Mouse (Mus musculus) ES-E14 (cell line): ENCODE data around the gene B4galnt1. TPM values are rescaled to one million over a fixed set of nuclear protein-coding genes. Genes with fewer than 3 reads are reported as not detected.

Source experiments
- DNase-seq: peaks from one replicate; pipeline ENCODE4 v3.0.0-alpha.2; 2013; ENCODE audit warnings: low read depth, low spot score
- H3K27ac ChIP-seq: 2 replicates; pipeline ENCODE4 v1.5.1; 2012; ENCODE audit warnings: low read depth, mild to moderate bottlenecking, low read length, moderate library complexity, mixed read lengths; ENCODE audit not compliant: poor library complexity, insufficient read depth, severe bottlenecking
- H3K36me3 ChIP-seq: 2 replicates; pipeline ENCODE4 v1.6.1; 2012; ENCODE audit warnings: mild to moderate bottlenecking, low read length, moderate library complexity, mixed read lengths; ENCODE audit not compliant: control insufficient read depth, poor library complexity, insufficient read depth, severe bottlenecking
- H3K4me1 ChIP-seq, 2 experiments: fragments of 150-350 bp in 1 of 2; sonication (generic) in 1 of 2; 2 replicates each; pipeline ENCODE4 v1.6.1; 2012; ENCODE audit warnings: low read length in 2 of 2, mild to moderate bottlenecking in 1 of 2, mixed read lengths in 1 of 2; ENCODE audit not compliant: control insufficient read depth in 2 of 2, insufficient read depth in 2 of 2, poor library complexity in 1 of 2
- H3K4me3 ChIP-seq, 2 experiments: fragments of 150-350 bp in 1 of 2; sonication (generic) in 1 of 2; 2 replicates each; pipeline ENCODE4 v1.5.1; 2012; ENCODE audit warnings: low read length in 2 of 2, low read depth in 1 of 2, mild to moderate bottlenecking in 1 of 2, mixed read lengths in 1 of 2; ENCODE audit not compliant: insufficient read depth in 1 of 2, poor library complexity in 1 of 2, severe bottlenecking in 1 of 2
- H3K9ac ChIP-seq: 2 replicates; pipeline ENCODE4 v1.6.1; 2012; ENCODE audit warnings: low read depth, mild to moderate bottlenecking, low read length, mixed read lengths; ENCODE audit not compliant: poor library complexity, insufficient read depth, severe bottlenecking
- H3K9me3 ChIP-seq: fragments of 150-350 bp; sonication (generic); 2 replicates; pipeline ENCODE4 v1.6.1; 2012; ENCODE audit warnings: low read depth, mild to moderate bottlenecking, low read length; ENCODE audit not compliant: control insufficient read depth, insufficient read depth
- CHD2 ChIP-seq: IDR thresholded peaks from 2 replicates; pipeline ENCODE4 v1.6.1; 2014; ENCODE audit warnings: mild to moderate bottlenecking, low read depth, low read length, inconsistent platforms
- HCFC1 ChIP-seq: IDR thresholded peaks from 2 replicates; pipeline ENCODE4 v1.6.1; 2012; ENCODE audit warnings: low read length, inconsistent platforms, borderline replicate concordance; ENCODE audit not compliant: insufficient read depth
- MAFK ChIP-seq: IDR thresholded peaks from 2 replicates; pipeline ENCODE4 v1.6.1; 2014; ENCODE audit warnings: mild to moderate bottlenecking, low read depth, low read length, inconsistent platforms; ENCODE audit not compliant: insufficient read depth
- ZC3H11A ChIP-seq: IDR thresholded peaks from 2 replicates; pipeline ENCODE4 v1.6.1; 2012; ENCODE audit warnings: low read depth, mild to moderate bottlenecking, inconsistent platforms, low read length, borderline replicate concordance
- ZNF384 ChIP-seq: IDR thresholded peaks from 2 replicates; pipeline ENCODE4 v1.6.1; 2012; ENCODE audit warnings: low read depth, low read length, inconsistent platforms
- in situ Hi-C, 2 experiments: fragments of 600-800 bp; cut with MboI; formaldehyde crosslinking; loops; one replicate each; pipeline ENCODE4 v1.15.1; 2025; ENCODE audit warnings: low sequenced_read_pairs in 2 of 2, inconsistent platforms in 1 of 2; ENCODE audit not compliant: unreplicated experiment in 2 of 2
- total RNA-seq: library from RNA; depleted of rRNA; stranded (reverse); fragments of 300-350 nt; gene quantifications from 2 replicates; pipeline ENCODE4 v1.2.3, GENCODE M21; 2012; rRNA removed

Gene B4galnt1
- total RNA-seq, 1 experiment = 4.5 TPM

- Histone ChIP-seq H3K9me3 (no peaks in the 10 kb centered on the region), H3K27ac (no peak overlapping the region), H3K36me3 (no peaks in the 10 kb centered on the region), H3K9ac (no peak overlapping the region), H3K4me1 (peaks cover 5 to 7% of the 10 kb centered on the region in 2 experiments; a peak in 3 of 4 replicates), H3K4me3 (no peak overlapping the region)
- in situ Hi-C loops = no loop called here
- TF ChIP-seq MAFK (no peak), CHD2 (no peak), ZC3H11A (no peak), HCFC1 (no peak)
- no peak for DNase-seq
Observed at GRCm38 (mm10) chr10:127217177-127217576, 52.2 kb downstream of the B4galnt1 start.

GRCm38 (mm10) chr10:127218339-127218738 is 53.3 kb downstream of the B4galnt1 start:
- H3K9ac ChIP-seq = no peak overlapping the region
- H3K36me3 ChIP-seq = no peaks in the 10 kb centered on the region
- H3K27ac ChIP-seq = no peak overlapping the region
- TF ChIP-seq HCFC1 (no peak), ZC3H11A (no peak), ZNF384 (no peak), MAFK (no peak), CHD2 (no peak)
- DNase-seq = no peak
- H3K4me1 ChIP-seq = peaks cover 5 to 12% of the 10 kb centered on the region in 2 experiments; a peak in 3 of 4 replicates
- no peaks in the 10 kb centered on the region for H3K9me3 ChIP-seq
- in situ Hi-C loops = no loop called here
- H3K4me3 ChIP-seq = peak overlapping the region in 1 of 2 experiments; percentile 11; a peak in 1 of 4 replicates

Other genes starting within 250 kb of the B4galnt1 start
- gene Ctdsp2, start 186.5 kb upstream of the B4galnt1 start, total RNA-seq = 28.5 and 38.1 TPM in 2 replicates
- gene Avil, start 164.5 kb upstream of the B4galnt1 start, total RNA-seq = 0.18 and 0.32 TPM in 2 replicates
- gene Tsfm, start 134.4 kb upstream of the B4galnt1 start, total RNA-seq = 52.8 and 60.9 TPM in 2 replicates
- gene Mettl1, start 123.8 kb upstream of the B4galnt1 start, total RNA-seq = 20.4 and 21.4 TPM in 2 replicates
- gene Eef1akmt3, start 123.7 kb upstream of the B4galnt1 start, total RNA-seq = 0.11 and 0.49 TPM in 2 replicates
- gene Cyp27b1, start 117.0 kb upstream of the B4galnt1 start, total RNA-seq = 0.40 and 0.74 TPM in 2 replicates
- 4.6 and 8.3 TPM in 2 replicates for gene March9, start 105.0 kb upstream of the B4galnt1 start, total RNA-seq
- gene Cdk4, start 101.7 kb upstream of the B4galnt1 start, total RNA-seq = 502 and 522 TPM in 2 replicates
- 121 and 154 TPM in 2 replicates for gene Tspan31, start 95.0 kb upstream of the B4galnt1 start, total RNA-seq
- gene Agap2, start 89.9 kb upstream of the B4galnt1 start, total RNA-seq = 1.4 and 2.0 TPM in 2 replicates
- gene Os9, start 44.1 kb upstream of the B4galnt1 start, total RNA-seq = 29.4 and 48.6 TPM in 2 replicates
- gene Slc26a10, start 15.4 kb downstream of the B4galnt1 start, total RNA-seq = 7.4 and 12.2 TPM in 2 replicates
- gene Arhgef25, start 24.9 kb downstream of the B4galnt1 start, total RNA-seq = 39.2 and 87.7 TPM in 2 replicates
- gene Dtx3, start 30.5 kb downstream of the B4galnt1 start, total RNA-seq = 29.5 and 75.5 TPM in 2 replicates
- gene Pip4k2c, start 46.4 kb downstream of the B4galnt1 start, total RNA-seq = 41.7 and 47.4 TPM in 2 replicates
- 6.2 and 11.2 TPM in 2 replicates for gene Kif5a, start 98.1 kb downstream of the B4galnt1 start, total RNA-seq
- gene Dctn2, start 101.1 kb downstream of the B4galnt1 start, total RNA-seq = 139 and 157 TPM in 2 replicates
- 15.8 and 18.0 TPM in 2 replicates for gene Mbd6, start 123.8 kb downstream of the B4galnt1 start, total RNA-seq
- gene Mars, start 146.6 kb downstream of the B4galnt1 start, total RNA-seq = 206 and 377 TPM in 2 replicates
- gene Arhgap9, start 156.7 kb downstream of the B4galnt1 start, total RNA-seq = 2.6 and 5.1 TPM in 2 replicates
- gene Gli1, start 176.7 kb downstream of the B4galnt1 start, total RNA-seq = 14.9 and 47.3 TPM in 2 replicates
- gene Inhbe, start 189.2 kb downstream of the B4galnt1 start, total RNA-seq = 0.22 and 0.69 TPM in 2 replicates
- 0.36 and 1.2 TPM in 2 replicates for gene Inhbc, start 205.2 kb downstream of the B4galnt1 start, total RNA-seq
- 25.5 and 26.1 TPM in 2 replicates for gene R3hdm2, start 215.1 kb downstream of the B4galnt1 start, total RNA-seq